Mouse (Mus musculus) limb, embryonic 15.5 days (tissue): Measurements from ENCODE around the gene Tmem50b. TPM values are rescaled to one million over a fixed set of nuclear protein-coding genes. Genes with fewer than 3 reads are reported as not detected.

Experiments
- ATAC-seq: fragments of 200-750 bp; cut with Nextera tagmentation; 2 replicates; pipeline ENCODE4 v1.8.0; 2017; ENCODE audit warnings: low read depth, moderate TSS enrichment; ENCODE audit not compliant: insufficient number of reproducible peaks, low FRiP score, low TSS enrichment
- H3K27ac ChIP-seq: fragments of 300-500 bp; sonication (generic); 2 replicates; pipeline ENCODE4 v1.5.1; 2015; ENCODE audit warnings: moderate library complexity, mild to moderate bottlenecking, inconsistent platforms
- H3K27me3 ChIP-seq: fragments of 300-500 bp; sonication (generic); 2 replicates; pipeline ENCODE4 v1.6.1; 2015; ENCODE audit warnings: inconsistent platforms
- H3K36me3 ChIP-seq: fragments of 300-500 bp; sonication (generic); 2 replicates; pipeline ENCODE4 v1.6.1; 2015; ENCODE audit warnings: inconsistent platforms
- H3K4me1 ChIP-seq: fragments of 300-500 bp; sonication (generic); 2 replicates; pipeline ENCODE4 v1.6.1; 2015; ENCODE audit warnings: inconsistent platforms
- H3K4me2 ChIP-seq: fragments of 300-500 bp; sonication (generic); 2 replicates; pipeline ENCODE4 v1.6.1; 2015; ENCODE audit warnings: mild to moderate bottlenecking, inconsistent platforms
- H3K4me3 ChIP-seq: fragments of 300-500 bp; sonication (generic); 2 replicates; pipeline ENCODE4 v1.5.1; 2015; ENCODE audit warnings: mild to moderate bottlenecking, inconsistent platforms
- H3K9ac ChIP-seq: fragments of 300-500 bp; sonication (generic); 2 replicates; pipeline ENCODE4 v1.6.1; 2015; ENCODE audit warnings: inconsistent platforms
- H3K9me3 ChIP-seq: fragments of 300-500 bp; sonication (generic); 2 replicates; pipeline ENCODE4 v1.6.1; 2016; ENCODE audit warnings: inconsistent platforms
- WGBS: fragments of 180-500 bp; shearing (Covaris S2); methylation state at CpG from one replicate; pipeline ENCODE4 v1.1.7; 2015; 5-methylcytosine and 5-hydroxymethylcytosine counted together
- polyA plus RNA-seq: library from polyadenylated mRNA; unstranded; fragments of >200 nt; fragmentation: Nextera tagmentation; extraction: Ambion mirVana; gene quantifications from 2 replicates; pipeline ENCODE4 v1.2.1, GENCODE M21; 2015

Tmem50b gene
- polyA plus RNA-seq, 1 experiment from 2014 or later = 54.3 TPM

GRCm38 (mm10) chr16:91629749-91630148, 32.1 kb upstream of the Tmem50b start:
- Histone ChIP-seq H3K4me3 (no peak overlapping the region), H3K4me2 (no peak overlapping the region), H3K36me3 (peaks cover 90% of the 10 kb centered on the region), H3K27me3 (no peaks in the 10 kb centered on the region), H3K4me1 (no peaks in the 10 kb centered on the region), H3K27ac (no peak overlapping the region), H3K9me3 (no peaks in the 10 kb centered on the region), H3K9ac (no peak overlapping the region)
- no peak for ATAC-seq
- 91% methylated on average over 4 of the region's 4 CpGs for WGBS

DNA sequence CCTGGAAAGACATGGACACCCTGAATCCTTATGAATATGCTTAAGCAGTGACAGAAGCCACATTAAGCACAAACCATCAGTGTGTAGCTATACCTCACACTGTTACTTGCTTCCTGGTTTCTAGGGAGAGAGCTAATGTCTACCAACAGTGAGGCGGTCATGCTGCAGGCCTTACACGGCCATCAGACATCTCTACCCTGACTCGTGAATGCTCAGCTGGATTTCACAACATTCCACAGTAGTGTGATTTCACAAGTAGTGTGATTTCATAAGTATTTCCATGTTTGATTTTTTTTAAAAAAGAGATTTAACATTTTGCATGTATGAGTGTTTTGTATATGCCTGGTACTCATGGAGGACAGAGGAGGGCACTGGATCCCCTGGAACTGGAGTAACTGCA, 31.1 kb upstream of the Tmem50b start:
- H3K27me3 ChIP-seq = no peaks in the 10 kb centered on the region
- H3K4me1 ChIP-seq = no peaks in the 10 kb centered on the region
- H3K9ac ChIP-seq = no peak overlapping the region
- no peak overlapping the region for H3K4me3 ChIP-seq
- no peak overlapping the region for H3K27ac ChIP-seq
- H3K4me2 ChIP-seq = no peak overlapping the region
- no peaks in the 10 kb centered on the region for H3K9me3 ChIP-seq
- H3K36me3 ChIP-seq = peaks cover 89% of the 10 kb centered on the region
- WGBS = 81% methylated on average over 3 of the region's 3 CpGs
- ATAC-seq = no peak

DNA sequence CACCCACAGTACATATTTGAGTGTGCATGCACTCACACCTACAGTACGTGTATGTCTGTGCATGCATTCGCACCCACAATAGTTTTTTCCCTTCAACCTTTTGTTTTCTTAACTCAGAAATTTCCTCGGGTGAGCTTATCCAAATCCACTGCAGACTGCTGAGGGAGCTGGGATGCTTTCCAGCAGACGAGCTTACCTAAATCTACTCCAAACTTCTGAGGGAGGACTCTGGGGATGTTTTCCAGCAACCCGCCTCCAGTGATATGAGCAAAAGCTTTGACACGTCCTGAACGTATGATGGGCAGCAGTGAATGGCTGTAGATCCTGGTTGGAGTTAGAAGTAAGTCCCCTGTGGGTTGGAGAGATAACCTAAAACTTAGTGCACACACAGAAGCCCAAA, 30.2 kb upstream of the Tmem50b start:
- ATAC-seq = no peak
- H3K9me3 ChIP-seq = no peaks in the 10 kb centered on the region
- H3K4me3 ChIP-seq = no peak overlapping the region
- no peaks in the 10 kb centered on the region for H3K4me1 ChIP-seq
- H3K36me3 ChIP-seq = peaks cover 92% of the 10 kb centered on the region
- no peak overlapping the region for H3K9ac ChIP-seq
- H3K4me2 ChIP-seq = no peak overlapping the region
- no peak overlapping the region for H3K27ac ChIP-seq
- H3K27me3 ChIP-seq = no peaks in the 10 kb centered on the region
- WGBS = 91% methylated on average over 7 of the region's 7 CpGs

DNA sequence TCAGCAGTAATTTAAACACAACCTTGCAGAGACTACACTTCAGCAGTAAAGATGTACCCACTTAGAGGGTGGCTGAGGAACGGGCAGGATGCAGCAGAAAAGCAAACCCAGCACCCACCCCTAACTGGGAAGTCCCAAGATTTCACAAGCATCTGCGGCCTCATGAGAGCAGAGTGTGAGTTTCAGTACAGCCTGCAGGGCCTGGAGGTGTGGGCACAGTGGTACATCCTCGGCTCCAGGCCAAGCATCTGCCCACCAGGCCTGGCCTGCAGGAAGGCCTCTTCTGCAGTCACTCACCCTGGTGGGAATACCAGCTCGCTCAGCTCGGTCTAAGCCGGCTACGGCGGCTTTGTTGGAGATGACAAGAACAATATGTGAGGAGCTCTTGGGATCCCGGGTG, 25.5 kb upstream of the Tmem50b start:
- ATAC-seq = no peak
- H3K9ac ChIP-seq = no peak overlapping the region
- WGBS = 94% methylated on average over 9 of the region's 9 CpGs
- H3K4me1 ChIP-seq = peaks cover 4% of the 10 kb centered on the region
- no peak overlapping the region for H3K4me3 ChIP-seq
- H3K27me3 ChIP-seq = no peaks in the 10 kb centered on the region
- no peak overlapping the region for H3K4me2 ChIP-seq
- peaks cover 79% of the 10 kb centered on the region for H3K36me3 ChIP-seq
- H3K27ac ChIP-seq = no peak overlapping the region
- H3K9me3 ChIP-seq = no peaks in the 10 kb centered on the region

DNA sequence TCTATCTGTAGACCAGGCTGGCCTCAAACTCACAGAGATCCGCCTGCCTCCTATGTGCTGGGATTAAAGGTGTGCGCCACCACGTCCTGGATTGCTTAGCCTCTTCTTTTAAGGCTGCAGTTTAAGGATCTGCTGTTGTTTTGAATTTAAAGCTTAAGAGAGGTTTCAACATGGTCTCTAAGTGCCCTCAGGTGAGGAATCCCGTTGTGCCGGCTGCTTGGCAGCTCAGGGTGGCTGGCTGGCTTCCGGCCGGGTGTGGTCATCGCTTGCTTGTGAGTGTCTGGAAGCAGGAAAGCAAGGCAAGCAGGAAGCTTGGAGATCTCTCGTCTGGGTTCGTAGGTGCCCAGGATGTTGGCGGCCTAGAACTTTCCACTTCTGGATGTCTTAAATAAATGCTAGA, 23.4 kb upstream of the Tmem50b start:
- Histone ChIP-seq H3K4me2 (no peak overlapping the region), H3K9ac (no peak overlapping the region), H3K4me3 (no peak overlapping the region), H3K27me3 (no peaks in the 10 kb centered on the region), H3K27ac (no peak overlapping the region), H3K4me1 (peaks cover 4% of the 10 kb centered on the region), H3K9me3 (no peaks in the 10 kb centered on the region), H3K36me3 (peaks cover 60% of the 10 kb centered on the region)
- WGBS = 83% methylated on average over 11 of the region's 11 CpGs
- no peak for ATAC-seq

- H3K4me1 ChIP-seq = peaks cover 4% of the 10 kb centered on the region
- 86% methylated on average over 5 of the region's 5 CpGs for WGBS
- H3K9me3 ChIP-seq = no peaks in the 10 kb centered on the region
- no peak overlapping the region for H3K4me3 ChIP-seq
- peaks cover 52% of the 10 kb centered on the region for H3K36me3 ChIP-seq
- no peak for ATAC-seq
- H3K4me2 ChIP-seq = no peak overlapping the region
- no peak overlapping the region for H3K9ac ChIP-seq
- H3K27me3 ChIP-seq = no peaks in the 10 kb centered on the region
- H3K27ac ChIP-seq = no peak overlapping the region
Measured at GRCm38 (mm10) chr16:91620185-91620584, 22.6 kb upstream of the Tmem50b start.

DNA sequence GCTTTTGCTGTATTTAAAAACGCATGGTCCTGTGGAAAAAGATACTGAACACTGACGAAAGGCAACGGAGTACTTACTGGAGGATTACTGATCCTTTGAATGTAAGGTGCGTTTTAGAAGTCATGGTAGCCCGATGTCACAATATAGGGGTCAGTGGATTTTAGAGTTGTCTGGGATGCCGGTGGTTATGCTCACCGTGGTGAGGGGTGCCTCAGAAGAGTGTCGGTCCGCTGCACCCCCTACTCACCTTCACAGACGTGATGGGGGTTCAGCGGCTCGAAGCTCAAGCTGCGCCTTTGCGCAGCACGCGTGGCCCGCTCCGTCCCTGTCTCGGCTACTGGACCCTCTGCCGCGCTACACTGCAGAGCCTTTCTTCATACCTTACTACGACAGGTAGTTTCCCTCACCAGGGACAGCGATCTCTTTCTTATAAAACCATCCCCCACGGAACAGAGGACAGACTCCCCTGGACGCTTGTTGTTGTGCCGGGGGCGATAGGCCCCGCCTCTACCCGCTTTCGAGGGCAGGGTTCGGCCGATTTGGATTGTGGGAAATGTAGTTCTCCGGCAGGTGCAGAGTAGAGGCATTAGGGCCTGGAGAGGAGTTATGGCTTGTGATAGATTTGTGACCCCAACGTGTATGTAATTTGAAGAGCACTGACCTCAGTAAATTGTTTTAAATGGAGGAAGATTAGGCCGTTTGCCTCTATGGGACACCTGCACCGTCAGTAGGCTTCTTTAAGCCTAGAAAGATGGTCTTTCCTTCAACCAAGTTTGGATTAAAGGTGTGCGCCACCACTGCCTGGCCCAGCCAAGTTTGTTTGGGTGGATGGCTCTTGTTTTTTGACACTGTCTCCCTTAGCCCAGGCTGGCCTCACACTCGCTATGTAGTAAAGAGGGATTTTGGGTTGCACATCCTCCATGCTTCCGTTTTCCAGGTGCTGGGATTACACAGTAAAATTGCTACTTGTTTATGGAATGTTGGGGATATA, 21.2 kb upstream of the Tmem50b start, which contains the start of gene Dnajc28:
Gene Dnajc28 (minus strand): TSS at position 516 of the 991 bp plus-strand sequence.
- Histone ChIP-seq H3K4me3 (peak within 1 kb of the TSS; percentile 63), H3K9me3 (no peaks in the 10 kb centered on the region), H3K27ac (no peak within 1 kb of the TSS), H3K36me3 (peaks cover 41% of the 10 kb centered on the region), H3K9ac (peak within 1 kb of the TSS; percentile 47), H3K27me3 (no peaks in the 10 kb centered on the region), H3K4me1 (peaks cover 4% of the 10 kb centered on the region), H3K4me2 (peak within 1 kb of the TSS; percentile 61)
- 10% methylated on average over 39 of the region's 39 CpGs for WGBS
- no peak; the same call in 1 of the 2 replicates for ATAC-seq

DNA sequence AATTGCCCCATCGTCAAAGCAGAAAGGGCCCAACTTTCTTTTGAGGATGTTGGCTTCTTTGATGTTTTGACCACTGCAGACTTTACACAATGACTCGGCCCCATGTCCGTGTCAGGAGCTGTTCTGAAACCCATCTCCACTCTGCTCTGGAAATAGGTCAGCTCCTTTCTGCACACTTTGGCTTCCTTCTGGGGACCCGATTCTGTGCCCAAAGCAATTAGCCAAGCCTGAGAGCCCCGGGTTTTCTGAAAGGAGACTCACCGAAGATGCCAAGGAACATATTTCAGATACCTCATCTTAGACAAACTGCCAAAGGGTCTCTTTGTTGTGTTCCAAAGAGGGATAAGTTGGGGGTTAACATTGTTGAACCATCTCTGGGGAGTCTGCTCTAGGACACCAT, 17.0 kb upstream of the Tmem50b start:
- WGBS = 78% methylated on average over 6 of the region's 6 CpGs
- Histone ChIP-seq H3K27ac (no peak overlapping the region), H3K27me3 (no peaks in the 10 kb centered on the region), H3K9me3 (no peaks in the 10 kb centered on the region), H3K36me3 (no peaks in the 10 kb centered on the region), H3K9ac (no peak overlapping the region), H3K4me3 (no peak overlapping the region), H3K4me1 (peaks cover 4% of the 10 kb centered on the region), H3K4me2 (no peak overlapping the region)
- ATAC-seq = no peak

DNA sequence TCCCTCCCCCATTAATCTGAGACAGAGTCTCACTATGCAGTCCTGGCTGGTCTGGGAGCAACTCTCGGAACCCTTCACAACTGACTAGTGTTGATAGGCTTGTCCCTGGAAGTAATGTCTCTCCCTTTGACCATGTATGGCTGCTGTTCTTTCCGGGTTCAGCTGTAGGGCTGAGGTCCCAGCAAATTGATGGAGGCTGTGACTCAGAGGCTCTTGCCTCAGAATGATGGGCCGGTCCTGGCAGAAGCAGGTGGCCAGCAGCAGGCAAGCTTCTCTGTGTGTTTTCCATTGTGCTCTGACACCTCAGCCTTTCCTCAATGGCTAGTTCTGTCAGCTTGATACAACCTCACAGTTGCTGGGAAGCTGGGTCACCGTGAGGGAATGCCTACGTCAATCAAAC, 14.9 kb upstream of the Tmem50b start:
- WGBS = 70% methylated on average over 5 of the region's 5 CpGs
- ATAC-seq = no peak
- Histone ChIP-seq H3K36me3 (no peaks in the 10 kb centered on the region), H3K4me2 (no peak overlapping the region), H3K9ac (no peak overlapping the region), H3K9me3 (no peaks in the 10 kb centered on the region), H3K27me3 (no peaks in the 10 kb centered on the region), H3K4me3 (no peak overlapping the region), H3K4me1 (no peaks in the 10 kb centered on the region), H3K27ac (no peak overlapping the region)

GRCm38 (mm10) chr16:91611248-91611647, 13.6 kb upstream of the Tmem50b start:
- Histone ChIP-seq H3K4me2 (no peak overlapping the region), H3K9me3 (no peaks in the 10 kb centered on the region), H3K4me3 (no peak overlapping the region), H3K9ac (no peak overlapping the region), H3K27ac (no peak overlapping the region), H3K27me3 (no peaks in the 10 kb centered on the region), H3K36me3 (no peaks in the 10 kb centered on the region), H3K4me1 (no peaks in the 10 kb centered on the region)
- no peak for ATAC-seq
- 60% methylated on average over 11 of the region's 11 CpGs for WGBS

DNA sequence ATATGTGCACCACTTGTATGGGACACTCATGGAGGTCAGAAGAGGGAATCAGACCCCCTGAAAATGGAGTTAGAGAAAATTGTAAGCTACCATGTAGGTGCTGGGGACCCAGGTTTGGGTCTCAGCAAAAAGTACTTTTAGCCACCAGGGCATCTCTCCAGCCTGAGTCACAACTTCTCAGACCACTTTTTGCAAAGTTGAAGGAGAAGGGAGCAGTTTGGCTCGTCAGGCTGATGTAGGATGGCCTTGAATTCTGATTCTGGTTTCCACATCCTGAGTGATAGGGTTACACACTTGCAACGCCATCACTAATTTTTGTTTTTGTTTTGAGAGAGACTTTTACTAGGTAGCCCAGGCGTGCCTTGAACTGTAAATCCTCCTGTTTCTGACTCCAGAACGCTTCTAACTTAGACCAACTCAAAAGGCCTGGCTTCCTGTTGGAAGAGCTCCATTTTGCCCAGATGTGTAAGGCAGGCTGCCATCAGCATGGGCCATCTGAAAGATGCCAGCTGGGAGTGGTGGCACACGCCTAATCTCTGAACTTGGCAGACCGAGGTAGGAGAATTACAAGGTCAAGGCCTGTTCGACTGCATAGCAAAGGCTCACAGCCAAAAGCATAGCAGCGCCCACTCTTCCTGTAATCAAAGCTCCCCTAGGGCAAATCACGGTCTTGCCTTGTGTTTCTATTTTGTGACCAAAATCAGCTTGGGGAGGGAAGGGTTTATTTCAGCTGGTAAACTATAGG, 12.1 kb upstream of the Tmem50b start:
- H3K27ac ChIP-seq = 0 out of 2 replicates have a peak overlapping the region, but pooled peaks have one; percentile 6
- 0 out of 2 replicates have a peak, but pooled peaks have one; percentile 53 for ATAC-seq

GRCm38 (mm10) chr16:91606958-91607357, 9.4 kb upstream of the Tmem50b start:
- Histone ChIP-seq H3K9me3 (no peaks in the 10 kb centered on the region), H3K9ac (no peak overlapping the region), H3K36me3 (no peaks in the 10 kb centered on the region), H3K27me3 (no peaks in the 10 kb centered on the region), H3K4me3 (no peak overlapping the region), H3K4me2 (no peak overlapping the region), H3K4me1 (no peaks in the 10 kb centered on the region), H3K27ac (no peak overlapping the region)
- WGBS = 83% methylated on average over 8 of the region's 8 CpGs
- ATAC-seq = no peak

More for the DNA sequence above, 12.1 kb upstream of the Tmem50b start:
- Histone ChIP-seq H3K4me2 (no peak overlapping the region), H3K9ac (no peak overlapping the region), H3K4me3 (no peak overlapping the region), H3K9me3 (no peaks in the 10 kb centered on the region), H3K4me1 (no peaks in the 10 kb centered on the region), H3K36me3 (no peaks in the 10 kb centered on the region), H3K27me3 (no peaks in the 10 kb centered on the region)
- 42% methylated on average over 9 of the region's 9 CpGs for WGBS
